Mouse (Mus musculus) spleen, adult 2 months (tissue): ENCODE data around the gene Fam20a. TPM values are rescaled to one million over a fixed set of nuclear protein-coding genes. Genes with fewer than 3 reads are reported as not detected.

Experiments
- DNase-seq, 2 experiments: peaks; one replicate each; pipeline versions ENCODE4 v3.0.0 to v3.0.0-alpha.2; 2012 to 2021; ENCODE audit warnings: low spot score in 2 of 2, low read depth in 1 of 2
- H3K27ac ChIP-seq: fragments of 200-500 bp; 2 replicates; pipeline ENCODE4 v1.5.1; 2012; ENCODE audit warnings: low read length, inconsistent platforms; ENCODE audit not compliant: insufficient read depth
- H3K27me3 ChIP-seq: fragments of 200-500 bp; 2 replicates; pipeline ENCODE4 v1.6.1; 2012; ENCODE audit warnings: mild to moderate bottlenecking, moderate library complexity, low read length, inconsistent platforms; ENCODE audit not compliant: control insufficient read depth, insufficient read depth
- H3K36me3 ChIP-seq: fragments of 200-500 bp; 2 replicates; pipeline ENCODE4 v1.6.1; 2012; ENCODE audit warnings: mild to moderate bottlenecking, low read length, inconsistent platforms; ENCODE audit not compliant: control insufficient read depth, insufficient read depth
- H3K4me1 ChIP-seq: fragments of 200-500 bp; 2 replicates; pipeline ENCODE4 v1.6.1; 2011; ENCODE audit warnings: inconsistent platforms; ENCODE audit not compliant: control insufficient read depth, insufficient read depth, insufficient read length
- H3K4me3 ChIP-seq: fragments of 200-500 bp; 2 replicates; pipeline ENCODE4 v1.5.1; 2011; ENCODE audit warnings: mild to moderate bottlenecking, inconsistent platforms; ENCODE audit not compliant: insufficient read depth, insufficient read length; ENCODE audit errors: extremely low read depth
- CTCF ChIP-seq: fragments of 200-500 bp; IDR thresholded peaks from 2 replicates; pipeline ENCODE4 v1.5.1; 2011; ENCODE audit warnings: mild to moderate bottlenecking, inconsistent platforms; ENCODE audit not compliant: insufficient read depth, insufficient read length, insufficient replicate concordance; ENCODE audit errors: extremely low read depth
- POLR2A ChIP-seq: fragments of 200-500 bp; IDR thresholded peaks from 2 replicates; pipeline ENCODE4 v1.6.1; 2011; ENCODE audit warnings: low read depth, low read length, inconsistent platforms
- WGBS: fragments of 180-500 bp; shearing (Covaris S2); methylation state at CpG from one replicate; pipeline ENCODE4 v1.1.7; 2018; 5-methylcytosine and 5-hydroxymethylcytosine counted together
- polyA plus RNA-seq: library from polyadenylated mRNA; depleted of rRNA; stranded (reverse); fragments of >200 nt; gene quantifications from 2 replicates; pipeline ENCODE4 v1.2.3, GENCODE M21; 2012

Fam20a gene
- polyA plus RNA-seq, 1 experiment: 3.1 TPM

DNA sequence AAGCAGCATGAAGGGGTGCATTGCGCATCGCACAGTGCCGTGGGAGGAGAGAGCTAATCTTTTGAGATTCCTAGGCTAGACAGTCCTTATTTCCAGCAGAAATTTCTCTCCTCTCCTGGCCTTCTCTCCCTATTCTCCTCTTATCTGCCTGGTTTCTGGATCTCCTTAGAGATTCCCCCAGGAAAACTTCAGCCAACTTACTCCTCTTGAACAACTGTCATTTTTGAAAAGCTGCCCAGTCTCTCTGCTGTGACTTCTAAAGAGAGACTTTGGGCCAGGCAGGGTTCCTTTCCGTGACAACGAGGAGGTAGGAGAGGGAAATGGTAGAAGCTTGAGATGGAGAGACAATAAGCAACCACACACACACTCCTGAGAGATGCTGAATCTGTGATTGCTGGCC is 4.6 kb downstream of the Fam20a start:
- Histone ChIP-seq H3K27me3 (0 out of 2 replicates have a peak, but pooled peaks cover 3% of the 10 kb centered on the region), H3K4me1 (no peaks in the 10 kb centered on the region), H3K36me3 (no peaks in the 10 kb centered on the region), H3K4me3 (no peak overlapping the region), H3K27ac (no peak overlapping the region)
- no peak for DNase-seq
- 83% methylated on average over 5 of the region's 5 CpGs for WGBS
- no peak for TF ChIP-seq CTCF
- no peak for TF ChIP-seq POLR2A

DNA sequence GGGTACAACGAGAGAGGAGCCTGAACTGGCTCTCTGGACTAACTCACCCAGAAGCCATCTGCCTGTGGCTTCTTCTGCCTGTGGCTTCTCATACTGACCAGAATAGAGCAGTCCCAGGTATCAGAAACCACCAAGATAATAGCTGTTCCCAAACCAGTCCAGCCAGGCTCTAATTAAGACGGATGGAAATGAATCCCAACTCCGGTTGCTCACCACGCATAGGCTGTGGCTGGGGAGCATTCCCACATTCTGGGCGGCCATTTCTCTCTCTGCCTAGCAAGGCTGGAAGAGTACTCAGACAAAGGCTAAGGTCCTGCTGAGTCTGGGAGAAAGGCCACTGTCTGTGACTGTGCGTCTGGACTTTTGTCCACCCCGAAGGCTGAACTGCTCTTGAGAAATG is 5.1 kb downstream of the Fam20a start:
- Histone ChIP-seq H3K4me3 (no peak overlapping the region), H3K27ac (no peak overlapping the region), H3K36me3 (no peaks in the 10 kb centered on the region), H3K4me1 (no peaks in the 10 kb centered on the region), H3K27me3 (0 out of 2 replicates have a peak, but pooled peaks cover 3% of the 10 kb centered on the region)
- no peak for TF ChIP-seq POLR2A
- TF ChIP-seq CTCF: no peak
- 85% methylated on average over 7 of the region's 7 CpGs for WGBS
- no peak for DNase-seq

DNA sequence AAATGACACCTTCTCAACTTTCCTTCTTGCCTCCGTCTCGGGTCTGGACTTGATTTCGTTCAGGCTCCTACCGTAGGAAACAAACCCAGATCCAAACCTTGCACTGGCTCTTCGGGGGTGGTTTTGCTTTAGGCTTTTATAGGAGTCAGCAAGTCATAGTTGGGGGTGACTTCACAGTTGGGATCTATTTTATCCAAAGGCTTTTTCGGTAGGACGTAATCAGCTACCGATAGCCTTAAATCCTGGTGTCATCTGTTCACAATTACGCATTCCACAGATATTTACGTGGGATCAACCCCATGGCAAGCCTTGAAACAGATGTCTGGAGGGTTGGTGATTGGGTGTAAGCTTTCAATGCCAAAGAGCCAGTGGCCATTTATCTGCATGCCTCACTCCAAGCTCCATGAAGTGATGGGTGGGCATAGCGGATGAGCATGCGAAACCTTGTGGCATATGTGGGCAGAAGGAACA is 6.7 kb downstream of the Fam20a start:
- H3K36me3 ChIP-seq: no peaks in the 10 kb centered on the region
- H3K4me3 ChIP-seq: no peak overlapping the region
- H3K4me1 ChIP-seq: no peaks in the 10 kb centered on the region
- H3K27me3 ChIP-seq: no peaks in the 10 kb centered on the region
- no peak for DNase-seq
- no peak overlapping the region for H3K27ac ChIP-seq
- WGBS: 94% methylated on average over 12 of the region's 12 CpGs
- TF ChIP-seq POLR2A (no peak), CTCF (no peak)

DNA sequence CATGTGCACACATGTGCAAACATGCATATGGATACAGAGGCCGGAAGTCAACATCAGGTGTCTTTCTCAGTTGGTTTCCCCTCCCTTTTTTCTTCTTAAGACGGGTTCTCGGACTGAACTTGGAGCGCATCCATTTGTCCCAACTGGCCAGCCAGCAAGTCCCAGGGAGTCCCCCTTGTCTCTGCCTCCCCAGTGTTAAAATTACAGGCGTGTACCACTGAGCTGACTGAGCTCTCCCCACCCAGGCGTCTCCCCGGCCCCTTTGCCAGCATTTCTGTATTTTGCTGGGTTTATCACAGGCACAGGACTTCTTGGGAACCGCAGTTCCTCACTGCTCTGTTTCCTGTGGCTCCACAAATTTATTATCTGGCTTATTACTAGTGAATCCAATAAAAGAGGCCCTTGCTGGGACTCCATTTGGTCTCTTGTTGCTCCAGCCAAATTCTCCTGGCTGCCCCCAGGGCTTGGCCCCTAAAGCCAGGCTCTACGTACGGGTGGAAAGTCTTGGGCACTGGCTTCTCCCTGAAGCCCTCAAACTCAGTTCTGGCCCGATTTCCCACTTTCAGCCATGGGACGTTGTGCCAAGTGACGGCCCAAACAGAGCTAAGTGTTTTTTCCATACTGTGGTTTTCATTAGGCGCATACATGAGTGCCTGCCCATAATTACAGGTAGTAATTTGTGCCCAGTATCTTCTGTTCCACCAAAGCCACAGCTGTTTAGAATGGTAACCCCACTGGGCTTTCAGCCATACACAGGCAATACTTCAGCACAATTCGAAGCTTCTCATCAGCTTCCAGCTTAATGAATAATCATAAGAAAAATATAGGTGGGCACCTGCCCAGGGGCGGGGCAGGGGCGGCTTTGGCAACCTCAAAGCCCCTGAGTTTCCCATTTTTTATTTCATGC is 7.5 kb downstream of the Fam20a start:
- H3K4me3 ChIP-seq: no peak overlapping the region
- no peaks in the 10 kb centered on the region for H3K4me1 ChIP-seq
- no peak for DNase-seq
- no peak overlapping the region for H3K27ac ChIP-seq
- no peaks in the 10 kb centered on the region for H3K27me3 ChIP-seq
- 84% methylated on average over 17 of the region's 17 CpGs for whole genome bisulfite sequencing
- H3K36me3 ChIP-seq: no peaks in the 10 kb centered on the region
- TF ChIP-seq CTCF (no peak), POLR2A (no peak)

DNA sequence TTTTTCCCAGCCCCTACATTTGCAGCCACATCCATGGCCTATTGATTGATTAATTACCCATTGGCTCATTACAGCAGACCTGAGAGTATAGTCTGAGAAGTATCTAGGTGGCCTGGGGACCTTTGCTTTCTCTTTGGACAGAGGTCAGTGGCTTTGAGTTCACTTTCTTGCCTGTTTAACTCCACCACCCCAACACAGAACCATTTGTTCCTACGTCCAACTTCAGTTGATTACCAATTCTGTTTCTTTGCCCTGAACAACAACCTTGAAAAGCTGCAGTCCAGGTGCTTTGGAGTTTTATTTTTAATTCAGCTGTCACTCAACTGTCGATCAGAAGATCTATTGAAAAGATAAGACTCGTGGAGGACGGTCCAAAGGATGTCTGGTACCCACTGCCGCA is 12.6 kb downstream of the Fam20a start:
- Histone ChIP-seq H3K4me3 (no peak overlapping the region), H3K27me3 (no peaks in the 10 kb centered on the region)
- 85% methylated on average over 5 of the region's 5 CpGs for WGBS

DNA sequence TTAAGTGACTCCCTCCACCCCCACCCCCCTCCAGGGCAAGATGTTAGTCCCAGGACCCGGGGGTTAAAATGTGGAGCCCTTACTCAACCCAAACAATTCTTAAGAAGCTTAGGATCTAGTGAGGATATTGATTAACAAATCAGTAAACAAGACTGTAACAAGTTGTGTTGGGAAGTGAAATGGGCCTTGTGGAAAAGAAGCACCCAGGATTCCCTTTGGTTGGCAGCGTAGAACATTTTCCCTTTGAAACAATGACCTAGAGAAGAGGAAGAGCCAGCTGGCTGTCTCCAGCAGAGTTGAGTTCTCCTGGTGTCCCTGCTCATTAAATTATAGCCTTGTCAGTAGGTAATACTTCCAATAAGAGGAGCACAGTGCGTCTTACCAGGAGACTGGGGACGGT is 13.3 kb downstream of the Fam20a start:
- no peaks in the 10 kb centered on the region for H3K27me3 ChIP-seq
- no peaks in the 10 kb centered on the region for H3K4me1 ChIP-seq
- H3K4me3 ChIP-seq: no peak overlapping the region
- DNase-seq: no peak
- TF ChIP-seq CTCF (no peak), POLR2A (no peak)
- no peaks in the 10 kb centered on the region for H3K36me3 ChIP-seq
- H3K27ac ChIP-seq: no peak overlapping the region
- WGBS: 91% methylated on average over 4 of the region's 4 CpGs

More for the DNA sequence above, 12.6 kb downstream of the Fam20a start:
- no peak overlapping the region for H3K27ac ChIP-seq
- TF ChIP-seq CTCF: no peak
- no peak for TF ChIP-seq POLR2A
- no peak for DNase-seq
- H3K36me3 ChIP-seq: no peaks in the 10 kb centered on the region
- H3K4me1 ChIP-seq: no peaks in the 10 kb centered on the region

DNA sequence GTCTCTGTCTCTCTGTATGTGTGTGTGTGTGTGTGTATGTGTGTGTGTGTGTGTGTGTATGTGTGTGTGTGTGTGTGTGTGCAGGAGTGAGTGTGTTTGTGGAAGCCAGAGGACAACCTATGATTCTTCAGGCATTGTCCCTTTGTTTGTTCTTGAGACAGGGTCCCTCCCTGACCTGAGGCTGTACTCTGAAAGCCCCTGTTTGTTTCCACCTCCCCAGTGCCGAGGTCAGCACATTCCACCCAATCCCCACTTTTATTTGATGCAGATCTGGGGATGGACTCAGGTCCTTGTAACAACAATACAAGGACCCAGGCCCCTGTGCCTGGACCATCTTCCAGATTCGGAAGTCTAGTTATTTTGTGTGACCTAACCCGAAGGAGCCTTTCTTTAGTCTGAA is 14.6 kb downstream of the Fam20a start:
- Histone ChIP-seq H3K36me3 (no peaks in the 10 kb centered on the region), H3K4me1 (no peaks in the 10 kb centered on the region), H3K4me3 (no peak overlapping the region), H3K27ac (no peak overlapping the region), H3K27me3 (no peaks in the 10 kb centered on the region)
- WGBS: 77% methylated on average over 3 of the region's 3 CpGs
- TF ChIP-seq POLR2A: no peak
- no peak for TF ChIP-seq CTCF
- no peak for DNase-seq
